Mouse (Mus musculus) heart, adult 2 months (tissue): ENCODE measurements around the gene Hpse.

Experiments
- CTCF ChIP-seq: fragments of 200-600 bp; IDR thresholded peaks from 2 replicates; pipeline ENCODE4 v1.8.1; 2022; ENCODE audit warnings: antibody characterized with exemption, mild to moderate bottlenecking, moderate library complexity
- EP300 ChIP-seq: fragments of 200-500 bp; IDR thresholded peaks from 2 replicates; pipeline ENCODE4 v1.6.1; 2011; ENCODE audit warnings: low read depth, low read length, control low read depth; ENCODE audit not compliant: insufficient read depth
- POLR2A ChIP-seq: fragments of 200-500 bp; IDR thresholded peaks from 2 replicates; pipeline ENCODE4 v1.6.1; 2011; ENCODE audit warnings: mild to moderate bottlenecking, low read depth, low read length, control low read depth; ENCODE audit not compliant: insufficient read depth

- peak; percentile 26; the same call in 1 of the 2 replicates for TF ChIP-seq CTCF
- no peak for TF ChIP-seq EP300
- no peak for TF ChIP-seq POLR2A
Measured at GRCm38 (mm10) chr5:100704272-100704671, 15.2 kb downstream of the Hpse start.
